Mouse (Mus musculus): ENCODE data around the gene Slc6a11.

- TF ChIP-seq CTCF (IDR thresholded peaks at IDR 0.05; ENCODE audit: borderline replicate concordance, insufficient read depth, low read depth, low read length) (no peak), POLR2A (IDR thresholded peaks at IDR 0.05; ENCODE audit: borderline replicate concordance, insufficient read depth, low read length) (no peak)
These were observed 56.1 kb downstream of the Slc6a11 start for GRCm38 (mm10) chr6:114187121-114187520.

All from cerebellum, adult 2 months (tissue).